Mouse (Mus musculus): Measurements from ENCODE around the gene Grap. TPM values are rescaled to one million over a fixed set of nuclear protein-coding genes. Genes with fewer than 3 reads are reported as not detected.

Grap gene
- polyA plus RNA-seq, 1 experiment from 2014 or later, result 12.0 TPM

GRCm38 (mm10) chr11:61719826-61720225 is 66.8 kb downstream of the Grap start:
- Histone ChIP-seq H3K27ac (ENCODE audit: low read depth, low read length) (no peak overlapping the region), H3K36me3 (ENCODE audit: control insufficient read depth, insufficient read depth, low read length) (no peaks in the 10 kb centered on the region), H3K4me3 (ENCODE audit: low read length) (no peak overlapping the region), H3K4me1 (ENCODE audit: control insufficient read depth, insufficient read depth, low read depth, low read length) (no peaks in the 10 kb centered on the region; the same call in 1 of the 2 replicates), H3K9me3 (ENCODE audit: control insufficient read depth, low read length) (no peaks in the 10 kb centered on the region), H3K9ac (ENCODE audit: low read depth, low read length) (no peak overlapping the region), H3K4me2 (ENCODE audit: low read length) (no peak overlapping the region), H3K27me3 (replicated peaks; ENCODE audit: control insufficient read depth, insufficient read depth, low read length) (no peaks in the 10 kb centered on the region)
- ATAC-seq, result no peak
- WGBS, result 65% methylated on average over 8 of the region's 8 CpGs

GRCm38 (mm10) chr11:61720636-61721035 is 67.6 kb downstream of the Grap start, which contains the start of gene Slc5a10:
Gene Slc5a10 (minus strand): TSS chr11:61720826.
- H3K4me1 ChIP-seq (ENCODE audit: control insufficient read depth, insufficient read depth, low read depth, low read length), result no peaks in the 10 kb centered on the region
- no peak for ATAC-seq
- H3K4me3 ChIP-seq (ENCODE audit: low read length), result no peak within 1 kb of the TSS

GRCm38 (mm10) chr11:61722077-61722476 is 69.0 kb downstream of the Grap start:
- H3K4me1 ChIP-seq (ENCODE audit: control insufficient read depth, insufficient read depth, low read depth, low read length), result no peaks in the 10 kb centered on the region
- no peaks in the 10 kb centered on the region for H3K27me3 ChIP-seq (replicated peaks; ENCODE audit: control insufficient read depth, insufficient read depth, low read length)
- no peak for ATAC-seq
- H3K36me3 ChIP-seq (ENCODE audit: control insufficient read depth, insufficient read depth, low read length), result no peaks in the 10 kb centered on the region
- 61% methylated on average over 5 of the region's 5 CpGs for WGBS
- H3K4me3 ChIP-seq (ENCODE audit: low read length), result no peak overlapping the region
- no peak overlapping the region for H3K4me2 ChIP-seq (ENCODE audit: low read length)
- H3K9ac ChIP-seq (ENCODE audit: low read depth, low read length), result no peak overlapping the region
- H3K9me3 ChIP-seq (ENCODE audit: control insufficient read depth, low read length), result no peaks in the 10 kb centered on the region
- no peak overlapping the region for H3K27ac ChIP-seq (ENCODE audit: low read depth, low read length)

More at GRCm38 (mm10) chr11:61720636-61721035, 67.6 kb downstream of the Grap start, which contains the start of gene Slc5a10:
- WGBS, result 85% methylated on average over 3 of the region's 3 CpGs
- Histone ChIP-seq H3K9me3 (ENCODE audit: control insufficient read depth, low read length) (no peaks in the 10 kb centered on the region), H3K9ac (ENCODE audit: low read depth, low read length) (no peak within 1 kb of the TSS), H3K36me3 (ENCODE audit: control insufficient read depth, insufficient read depth, low read length) (no peaks in the 10 kb centered on the region), H3K27me3 (replicated peaks; ENCODE audit: control insufficient read depth, insufficient read depth, low read length) (no peaks in the 10 kb centered on the region), H3K4me2 (ENCODE audit: low read length) (no peak within 1 kb of the TSS), H3K27ac (ENCODE audit: low read depth, low read length) (no peak within 1 kb of the TSS)

Other genes starting within 250 kb of the Grap start
- 30.4 and 32.4 TPM in 2 replicates for gene Rnf112, start 199.1 kb upstream of the Grap start, polyA plus RNA-seq (2015; fragmentation: Nextera tagmentation; extraction: Ambion mirVana)
- gene Mfap4, start 167.8 kb upstream of the Grap start, polyA plus RNA-seq (2015; fragmentation: Nextera tagmentation; extraction: Ambion mirVana), result 49.6 and 67.9 TPM in 2 replicates
- gene Mapk7, start 158.9 kb upstream of the Grap start, polyA plus RNA-seq (2015; fragmentation: Nextera tagmentation; extraction: Ambion mirVana), result 63.3 and 73.1 TPM in 2 replicates
- gene B9d1, start 148.1 kb upstream of the Grap start, polyA plus RNA-seq (2015; fragmentation: Nextera tagmentation; extraction: Ambion mirVana), result 35.2 and 36.2 TPM in 2 replicates
- gene Epn2, start 73.6 kb upstream of the Grap start, polyA plus RNA-seq (2015; fragmentation: Nextera tagmentation; extraction: Ambion mirVana), result 66.9 and 70.5 TPM in 2 replicates
- gene Fam83g, start 30.8 kb downstream of the Grap start, polyA plus RNA-seq (2015; fragmentation: Nextera tagmentation; extraction: Ambion mirVana), result 0.12 and 0.18 TPM in 2 replicates
- not detected in 2 replicates for gene Slc5a10, start 67.6 kb downstream of the Grap start, polyA plus RNA-seq (2015; fragmentation: Nextera tagmentation; extraction: Ambion mirVana)
- gene Prpsap2, start 108.8 kb downstream of the Grap start, polyA plus RNA-seq (2015; fragmentation: Nextera tagmentation; extraction: Ambion mirVana), result 47.7 and 50.2 TPM in 2 replicates
- 31.1 and 39.5 TPM in 2 replicates for gene Ulk2, start 201.8 kb downstream of the Grap start, polyA plus RNA-seq (2015; fragmentation: Nextera tagmentation; extraction: Ambion mirVana)